Mouse (Mus musculus): ENCODE results near the gene Gm13691. TPM values are rescaled to one million over a fixed set of nuclear protein-coding genes. Genes with fewer than 3 reads are reported as not detected.

Gm13691 gene
- polyA plus RNA-seq, 1 experiment from 2014 or later = not detected

Other genes starting within 250 kb of the Gm13691 start
- gene Fam171b, start 177.9 kb upstream of the Gm13691 start, polyA plus RNA-seq (2014; fragmentation: Nextera tagmentation; extraction: Ambion mirVana) = 5.3 and 5.5 TPM in 2 replicates
- not detected in 2 replicates for gene Zswim2, start 49.3 kb upstream of the Gm13691 start, polyA plus RNA-seq (2014; fragmentation: Nextera tagmentation; extraction: Ambion mirVana)
- not detected in 2 replicates for gene Gm13698, start 34.9 kb upstream of the Gm13691 start, polyA plus RNA-seq (2014; fragmentation: Nextera tagmentation; extraction: Ambion mirVana)
- gene Gm13693, start 29.1 kb upstream of the Gm13691 start, polyA plus RNA-seq (2014; fragmentation: Nextera tagmentation; extraction: Ambion mirVana) = not detected in 2 replicates
- not detected in 2 replicates for gene Gm13695, start 23.2 kb upstream of the Gm13691 start, polyA plus RNA-seq (2014; fragmentation: Nextera tagmentation; extraction: Ambion mirVana)
- not detected in 2 replicates for gene Gm13696, start 17.4 kb upstream of the Gm13691 start, polyA plus RNA-seq (2014; fragmentation: Nextera tagmentation; extraction: Ambion mirVana)
- gene Gm13694, start 11.6 kb upstream of the Gm13691 start, polyA plus RNA-seq (2014; fragmentation: Nextera tagmentation; extraction: Ambion mirVana) = not detected in 2 replicates
- gene Gm13697, start 5.8 kb upstream of the Gm13691 start, polyA plus RNA-seq (2014; fragmentation: Nextera tagmentation; extraction: Ambion mirVana) = not detected in 2 replicates

Measured in kidney, embryonic 14.5 days (tissue).